Mouse (Mus musculus) thymus, postnatal 10 days (tissue): ENCODE data around the gene Htr7.

Experiments used
- DNase-seq, 2 experiments: peaks; one replicate each; pipeline ENCODE4 v3.0.0; 2021; ENCODE audit warnings: low spot score in 2 of 2

The Htr7 gene

GRCm38 (mm10) chr19:36057231-36057811, at the start of gene Htr7:
Gene Htr7, minus strand, starts transcription at chr19:36057507.
- DNase-seq = peak in 1 of 2 experiments; percentile 15

- DNase-seq = no peak
Observed at GRCm38 (mm10) chr19:36103909-36104308, 46.6 kb upstream of the Htr7 start.

GRCm38 (mm10) chr19:36098916-36099315, 41.6 kb upstream of the Htr7 start:
- DNase-seq = no peak

GRCm38 (mm10) chr19:36098265-36098664, 41.0 kb upstream of the Htr7 start:
- DNase-seq = no peak

- no peak for DNase-seq
Observed at GRCm38 (mm10) chr19:36097194-36097593, 39.9 kb upstream of the Htr7 start.

GRCm38 (mm10) chr19:36090781-36091180, 33.5 kb upstream of the Htr7 start:
- peak in 1 of 2 experiments; percentile 25 for DNase-seq

GRCm38 (mm10) chr19:36083262-36084225, 26.2 kb upstream of the Htr7 start, which contains the start of gene Rpp30:
Gene Rpp30, plus strand, starts transcription at chr19:36083716.
- peak; percentile 67 to 81 for DNase-seq

GRCm38 (mm10) chr19:36082606-36083261, 25.4 kb upstream of the Htr7 start:
- DNase-seq = peak; percentile 6 to 49

- no peak for DNase-seq
Observed at GRCm38 (mm10) chr19:36062801-36063529, 5.7 kb upstream of the Htr7 start.

- peak in 1 of 2 experiments; percentile 3 for DNase-seq
Observed at GRCm38 (mm10) chr19:36056502-36057221, 645 bp downstream of the Htr7 start.

- DNase-seq = no peak
Observed at GRCm38 (mm10) chr19:36046046-36046445, 11.3 kb downstream of the Htr7 start.

- no peak for DNase-seq
Observed at GRCm38 (mm10) chr19:36014836-36015235, 42.5 kb downstream of the Htr7 start.

GRCm38 (mm10) chr19:36006277-36006676, 51.0 kb downstream of the Htr7 start:
- DNase-seq = no peak

- DNase-seq = no peak
Observed at GRCm38 (mm10) chr19:36004961-36005360, 52.3 kb downstream of the Htr7 start.

- no peak for DNase-seq
Observed at GRCm38 (mm10) chr19:36002476-36003445, 54.5 kb downstream of the Htr7 start.

- no peak for DNase-seq
Observed at GRCm38 (mm10) chr19:36001512-36001911, 55.8 kb downstream of the Htr7 start.

GRCm38 (mm10) chr19:36000955-36001354, 56.4 kb downstream of the Htr7 start:
- DNase-seq = no peak

- DNase-seq = no peak
Observed at GRCm38 (mm10) chr19:35997384-35997783, 59.9 kb downstream of the Htr7 start.

GRCm38 (mm10) chr19:35987461-35987860, 69.8 kb downstream of the Htr7 start:
- DNase-seq = no peak

- DNase-seq = no peak
Observed at GRCm38 (mm10) chr19:35974681-35975080, 82.6 kb downstream of the Htr7 start.
